Mouse (Mus musculus): ENCODE measurements around the gene Tcp1. TPM values are rescaled to one million over a fixed set of nuclear protein-coding genes. Genes with fewer than 3 reads are reported as not detected.
"Not testable (repeated sequence)": the region's sequence is repeated elsewhere in the genome, so short reads cannot be mapped to it uniquely, and the experiment has no call there.

Gene Tcp1
- total RNA-seq, 1 experiment from 2014 or later = 436 TPM

DNA sequence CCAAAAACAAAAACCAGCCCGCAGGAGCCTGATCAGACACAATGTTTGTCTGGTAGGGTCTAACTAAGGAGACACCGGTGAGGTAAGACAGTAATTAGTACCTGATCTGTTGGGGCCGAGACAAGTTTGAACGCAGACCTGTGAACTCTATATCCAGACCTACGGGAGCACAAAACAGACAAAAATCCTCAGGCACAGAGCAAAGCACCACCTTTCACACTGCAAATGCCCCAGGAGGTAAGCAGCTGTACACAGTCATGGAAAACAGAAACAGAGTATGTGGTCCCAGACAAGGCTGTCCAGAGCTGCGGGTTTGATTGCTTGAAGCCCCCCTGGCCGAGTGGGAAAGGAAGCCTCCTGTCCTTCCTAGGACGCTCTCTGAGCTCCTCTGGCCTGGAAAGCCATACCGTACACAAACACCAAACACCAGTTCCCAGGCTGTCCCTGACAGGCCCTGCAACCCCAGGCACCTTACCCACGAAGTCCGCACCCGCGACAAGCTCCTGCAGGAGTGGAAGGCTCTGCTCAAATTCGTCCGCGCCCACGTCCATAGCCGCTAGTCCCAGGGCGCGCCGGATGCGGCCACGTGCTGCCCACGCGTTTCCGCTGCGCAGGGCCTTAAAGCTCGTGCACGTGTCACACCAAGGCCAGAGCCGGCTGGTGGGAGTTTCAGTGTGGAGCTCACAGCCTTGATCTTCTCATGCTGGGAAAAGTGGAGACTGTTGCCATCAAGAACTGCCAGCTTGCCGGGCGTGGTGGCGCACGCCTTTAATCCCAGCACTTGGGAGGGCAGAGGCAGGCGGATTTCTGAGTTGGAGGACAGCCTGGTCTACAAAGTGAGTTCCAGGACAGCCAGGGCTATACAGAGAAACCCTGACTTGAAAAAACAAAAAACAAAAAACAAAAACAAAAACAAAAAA, 5.9 kb upstream of the Tcp1 start, which contains the start of gene Pnldc1:
Gene Pnldc1, minus strand, starts transcription at position 870 of the 920 bp plus-strand sequence.
- no peak for ATAC-seq (replicated peaks; ENCODE audit: insufficient number of reproducible peaks, low FRiP score, low TSS enrichment, poor library complexity, severe bottlenecking)

DNA sequence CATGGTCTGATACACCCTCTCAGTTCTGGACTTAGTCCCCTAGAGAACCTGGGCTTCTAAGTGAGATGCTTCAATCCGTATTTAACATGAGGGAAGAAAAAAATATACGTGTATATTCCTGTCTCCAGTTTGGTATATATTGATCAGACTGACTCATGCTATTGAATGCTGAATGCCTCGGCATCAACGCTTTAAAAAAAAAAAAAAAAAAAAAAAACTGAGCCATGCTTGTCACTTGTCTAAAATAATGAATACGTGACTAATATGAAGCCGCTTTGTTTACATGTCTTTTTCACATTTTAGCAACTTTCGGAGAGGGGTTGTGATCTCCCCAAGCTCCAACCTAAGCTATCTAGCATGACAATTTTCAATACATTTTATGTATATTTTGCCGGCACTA, 5.1 kb upstream of the Tcp1 start:
- no peak for ATAC-seq (replicated peaks; ENCODE audit: insufficient number of reproducible peaks, low FRiP score, low TSS enrichment, poor library complexity, severe bottlenecking)

DNA sequence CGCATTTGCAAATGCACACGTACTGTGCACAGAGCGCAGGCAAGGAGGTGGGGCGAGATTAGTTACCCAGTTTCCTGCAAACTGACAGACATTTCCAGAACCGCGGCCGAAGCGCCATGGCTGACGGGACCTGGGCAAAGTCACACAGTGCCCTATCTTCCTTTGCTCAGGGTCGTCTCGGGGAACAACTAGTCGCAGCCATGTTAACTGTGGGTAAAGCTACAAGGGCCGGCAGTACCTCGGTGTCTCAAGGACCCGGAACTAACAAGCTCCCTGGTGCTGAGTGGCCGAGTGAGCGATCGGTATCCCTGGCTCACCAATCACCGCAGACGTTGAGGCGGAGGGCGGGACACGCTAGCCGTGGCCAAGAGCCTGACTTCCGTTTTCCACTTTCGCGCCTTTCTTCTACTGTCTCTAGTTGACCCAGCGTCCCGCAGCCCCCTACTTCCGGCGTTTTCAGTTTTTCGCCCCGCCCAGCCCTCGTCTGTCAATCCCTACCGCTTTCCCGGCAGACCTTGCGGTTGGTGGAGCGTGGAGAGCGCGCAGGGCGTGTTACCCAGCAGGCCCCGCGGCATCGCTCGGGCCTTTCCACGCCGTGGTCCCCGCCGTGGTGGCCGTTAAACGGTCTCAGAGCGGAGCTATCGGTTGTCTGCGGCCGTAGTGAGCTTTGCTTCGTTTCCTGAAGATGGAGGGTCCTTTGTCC, 531 bp downstream of the Tcp1 start, which contains the start of gene Mrpl18:
Gene Mrpl18, minus strand, starts transcription at position 465 of the 703 bp plus-strand sequence.
- ATAC-seq (replicated peaks; ENCODE audit: insufficient number of reproducible peaks, low FRiP score, low TSS enrichment, poor library complexity, severe bottlenecking) = peak; percentile 98

DNA sequence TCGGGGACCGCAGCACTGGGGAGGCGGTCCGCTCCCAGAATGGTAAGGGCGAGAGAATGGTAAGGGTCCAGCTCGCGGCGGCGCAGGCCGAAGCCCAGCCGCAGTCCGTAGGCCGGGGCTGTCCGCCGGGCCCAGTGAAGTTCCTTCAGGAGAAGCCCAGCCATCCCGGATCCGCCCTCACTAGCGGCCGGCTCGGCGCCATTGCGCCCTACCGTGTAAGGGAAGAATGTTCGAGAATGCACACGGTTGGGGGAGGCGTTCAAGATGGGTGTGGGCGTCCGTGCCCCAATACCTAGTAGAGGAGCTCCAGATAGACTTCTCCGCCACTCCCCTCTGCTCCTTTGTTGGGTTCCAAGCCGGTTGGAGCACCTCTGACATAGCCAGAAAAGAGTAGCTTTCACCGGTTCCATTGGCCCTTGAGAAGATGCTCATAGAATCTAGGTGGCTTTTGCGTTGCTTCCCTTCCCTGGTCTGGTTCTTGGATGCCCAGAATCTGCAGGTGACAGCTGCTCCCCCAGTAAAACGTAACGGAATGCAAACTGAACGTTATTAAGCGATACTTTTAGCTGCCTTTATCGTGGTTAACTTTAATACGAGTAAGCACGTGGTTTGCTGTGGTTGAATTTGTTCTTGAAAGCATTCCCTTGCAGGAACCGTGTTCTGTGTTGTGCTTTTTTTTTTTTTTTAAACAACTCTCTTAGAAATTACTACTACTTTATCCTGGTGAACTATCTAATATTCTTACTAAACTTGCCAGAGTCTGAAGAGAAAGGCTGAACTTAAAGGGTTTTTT, 1.3 kb downstream of the Tcp1 start:
- peak; percentile 20; the same call in 1 of the 2 replicates for ATAC-seq (replicated peaks; ENCODE audit: insufficient number of reproducible peaks, low FRiP score, low TSS enrichment, poor library complexity, severe bottlenecking)

DNA sequence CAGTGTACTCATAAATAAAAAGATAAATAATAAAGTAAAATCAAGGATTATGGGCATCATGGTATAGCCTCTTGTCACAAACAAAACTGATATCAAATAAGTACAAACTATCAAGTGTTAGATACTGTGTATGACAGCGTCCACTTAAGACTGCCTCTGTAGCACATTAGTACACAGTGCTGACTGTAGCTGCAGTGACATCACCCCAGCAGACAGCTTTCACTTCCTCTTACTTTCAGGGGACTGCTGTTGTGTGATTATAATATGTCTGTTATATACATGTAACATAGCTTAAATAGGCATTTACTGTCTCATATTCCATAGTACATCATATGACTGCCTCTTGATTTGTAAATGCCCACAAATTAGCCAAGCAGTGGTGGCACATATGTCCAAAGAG, 5.6 kb downstream of the Tcp1 start:
- peak; percentile 58 for ATAC-seq (replicated peaks; ENCODE audit: insufficient number of reproducible peaks, low FRiP score, low TSS enrichment, poor library complexity, severe bottlenecking)

DNA sequence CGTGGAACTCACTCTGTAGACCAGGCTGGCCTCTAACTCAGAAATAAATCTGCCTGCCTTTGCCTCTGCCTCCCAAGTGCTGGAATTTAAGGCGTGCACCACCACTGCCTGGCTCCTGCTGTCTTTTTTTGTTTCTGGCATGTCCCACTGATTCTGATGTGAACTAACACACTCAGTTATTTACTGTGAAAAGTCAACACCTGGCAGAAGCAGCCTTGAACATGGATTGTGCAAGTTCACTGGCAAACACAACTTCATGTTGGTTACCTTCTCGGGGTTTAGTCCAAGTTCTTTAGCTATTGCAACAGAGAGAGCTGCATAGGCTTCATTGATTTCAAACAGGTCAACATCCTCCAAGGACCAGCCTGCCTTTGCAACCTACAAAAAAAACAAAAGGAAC, 9.5 kb downstream of the Tcp1 start:
- ATAC-seq (replicated peaks; ENCODE audit: insufficient number of reproducible peaks, low FRiP score, low TSS enrichment, poor library complexity, severe bottlenecking) = no peak

DNA sequence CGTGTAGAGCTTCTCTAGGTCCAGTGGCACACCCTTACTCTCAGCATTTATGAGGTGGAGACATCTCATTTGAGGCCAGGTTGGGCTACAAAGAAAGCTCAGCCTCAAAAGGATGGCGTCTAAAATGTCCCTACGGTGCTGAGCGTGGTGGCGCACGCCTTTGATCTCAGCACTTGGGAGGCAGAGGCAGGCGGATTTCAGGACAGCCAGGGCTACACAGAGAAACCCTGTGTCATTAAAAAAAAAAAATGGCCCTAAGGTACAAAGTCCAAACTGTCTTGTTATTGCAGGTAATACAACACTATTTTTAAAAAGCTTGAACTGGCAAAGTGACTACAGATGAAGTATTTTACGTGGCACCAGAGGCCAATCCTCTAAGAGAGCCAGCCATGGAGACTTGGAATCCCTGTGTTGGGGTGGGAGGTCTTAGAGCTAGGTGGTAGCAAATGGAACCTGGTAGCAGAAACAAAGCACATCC, 10.2 kb downstream of the Tcp1 start:
- ATAC-seq (replicated peaks; ENCODE audit: insufficient number of reproducible peaks, low FRiP score, low TSS enrichment, poor library complexity, severe bottlenecking) = no peak

DNA sequence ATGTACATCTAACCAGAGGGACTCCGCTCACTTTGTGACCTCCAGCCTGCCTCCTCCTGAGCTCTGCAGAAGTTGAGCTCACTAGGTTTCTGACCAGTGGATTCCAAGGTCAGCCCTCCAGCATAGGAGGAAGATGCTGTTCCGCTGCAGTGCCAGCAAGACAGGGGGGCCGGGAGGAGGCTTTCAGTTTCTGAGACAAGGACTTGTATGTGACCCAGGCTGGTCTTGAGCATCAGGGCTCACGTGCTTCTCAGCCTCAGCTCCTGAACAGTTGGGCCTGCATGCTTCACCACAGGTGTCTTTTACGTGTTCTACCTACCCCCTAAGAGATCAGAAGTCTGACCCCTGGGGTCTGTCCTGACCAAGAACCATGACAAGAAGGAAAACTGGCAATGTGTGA, 16.1 kb downstream of the Tcp1 start:
- ATAC-seq (replicated peaks; ENCODE audit: insufficient number of reproducible peaks, low FRiP score, low TSS enrichment, poor library complexity, severe bottlenecking) = not testable (repeated sequence)

DNA sequence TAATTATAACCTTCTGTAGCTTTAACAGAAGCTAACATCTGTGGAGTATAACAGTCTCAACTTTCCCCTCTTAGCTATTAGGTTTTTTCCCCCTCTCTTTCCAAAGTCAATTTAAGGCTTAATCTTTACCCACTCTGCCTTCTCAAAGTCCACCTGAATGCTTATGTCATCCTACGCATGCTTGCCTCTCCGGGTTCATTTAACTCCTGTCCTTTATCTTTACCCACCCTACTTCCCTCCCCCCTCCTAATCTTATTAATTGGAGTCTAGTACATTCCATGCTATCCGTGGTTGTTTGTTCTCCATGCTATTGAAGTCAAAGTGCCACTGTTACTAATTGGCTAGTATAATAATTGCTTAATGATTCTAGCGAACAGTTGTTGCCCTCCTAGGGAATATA, 20.2 kb downstream of the Tcp1 start:
- ATAC-seq (replicated peaks; ENCODE audit: insufficient number of reproducible peaks, low FRiP score, low TSS enrichment, poor library complexity, severe bottlenecking) = no peak

DNA sequence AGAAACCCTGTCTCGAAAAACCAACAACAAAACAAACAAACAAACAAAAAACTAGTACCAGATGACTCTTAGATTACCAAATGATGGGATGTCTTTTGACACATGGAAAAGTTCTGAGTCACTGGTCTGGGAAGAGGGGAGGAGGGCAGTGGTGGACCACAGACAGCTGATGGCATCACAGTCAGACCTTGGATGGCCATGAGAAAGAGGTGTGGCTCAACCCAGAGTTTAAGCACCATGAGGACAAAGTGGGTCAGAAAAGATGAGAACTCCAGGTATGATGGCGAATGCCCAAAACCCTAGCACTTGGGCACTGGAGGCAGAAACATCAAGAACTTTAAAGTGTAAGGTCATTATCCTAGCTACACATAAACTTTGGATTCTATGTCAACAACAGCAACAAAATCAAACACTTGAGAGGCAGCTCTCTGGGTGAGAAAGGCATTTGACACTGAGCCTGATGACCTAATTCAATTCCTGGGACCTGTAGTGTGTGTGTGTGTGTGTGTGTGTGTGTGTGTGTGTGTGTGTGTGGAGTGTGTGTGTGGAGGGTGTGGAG, 22.0 kb downstream of the Tcp1 start:
- no peak for ATAC-seq (replicated peaks; ENCODE audit: insufficient number of reproducible peaks, low FRiP score, low TSS enrichment, poor library complexity, severe bottlenecking)

DNA sequence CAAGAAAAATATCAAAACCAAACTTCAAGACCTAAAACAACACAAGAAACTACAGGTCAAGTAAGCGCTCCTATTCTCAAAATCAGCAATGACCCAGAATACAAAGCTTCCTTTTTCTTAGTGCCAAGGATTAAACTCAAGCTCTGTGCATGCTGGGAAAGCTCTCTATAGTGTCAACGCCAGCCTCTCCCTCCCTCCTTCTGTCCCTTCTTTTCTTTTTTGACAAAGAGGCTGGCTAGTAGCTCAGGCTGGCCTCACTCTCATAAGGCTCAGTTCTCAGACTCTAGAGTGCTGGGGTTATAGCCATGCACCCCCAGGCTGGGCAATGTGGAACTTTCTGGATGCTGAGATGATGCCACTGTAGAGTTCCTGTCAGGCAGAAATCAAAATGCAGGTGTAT, 22.6 kb downstream of the Tcp1 start:
- ATAC-seq (replicated peaks; ENCODE audit: insufficient number of reproducible peaks, low FRiP score, low TSS enrichment, poor library complexity, severe bottlenecking) = no peak

DNA sequence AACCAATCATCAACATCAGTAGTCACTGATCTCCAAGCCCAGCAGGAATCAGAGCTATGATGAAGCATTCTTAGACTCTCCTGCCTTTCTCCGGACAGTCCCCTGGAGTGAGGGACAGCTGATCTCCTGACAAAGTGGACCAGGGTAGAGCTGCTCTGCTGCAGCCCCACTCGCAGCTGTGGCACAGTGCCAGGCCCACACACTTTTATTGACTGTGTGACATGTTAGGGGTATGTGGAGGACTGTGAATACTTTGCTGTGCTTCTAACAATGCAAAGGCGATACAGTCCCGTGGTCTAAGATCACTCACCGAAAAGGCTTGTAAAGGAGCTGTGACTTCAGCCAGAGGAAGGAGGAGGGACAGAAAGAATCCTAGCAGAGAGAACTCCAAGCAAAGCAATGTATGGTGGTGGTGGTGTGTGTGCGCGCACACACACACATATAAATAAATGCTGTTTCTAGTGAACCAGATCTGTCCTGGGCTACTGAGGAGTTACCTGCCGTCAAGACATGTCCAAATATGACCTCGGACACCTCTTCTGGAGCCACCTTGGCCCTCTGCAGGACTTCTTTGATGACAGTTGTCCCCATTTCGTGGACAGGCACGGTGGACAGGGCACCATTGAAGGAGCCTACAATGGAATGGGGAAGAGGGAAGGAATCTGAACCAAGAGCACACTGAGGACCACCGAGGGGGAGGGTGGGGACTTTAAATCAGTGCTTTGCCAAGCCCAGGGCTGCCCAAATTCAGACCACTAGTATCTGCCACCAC, 24.1 kb downstream of the Tcp1 start:
- peak; percentile 40; the same call in 1 of the 2 replicates for ATAC-seq (replicated peaks; ENCODE audit: insufficient number of reproducible peaks, low FRiP score, low TSS enrichment, poor library complexity, severe bottlenecking)

DNA sequence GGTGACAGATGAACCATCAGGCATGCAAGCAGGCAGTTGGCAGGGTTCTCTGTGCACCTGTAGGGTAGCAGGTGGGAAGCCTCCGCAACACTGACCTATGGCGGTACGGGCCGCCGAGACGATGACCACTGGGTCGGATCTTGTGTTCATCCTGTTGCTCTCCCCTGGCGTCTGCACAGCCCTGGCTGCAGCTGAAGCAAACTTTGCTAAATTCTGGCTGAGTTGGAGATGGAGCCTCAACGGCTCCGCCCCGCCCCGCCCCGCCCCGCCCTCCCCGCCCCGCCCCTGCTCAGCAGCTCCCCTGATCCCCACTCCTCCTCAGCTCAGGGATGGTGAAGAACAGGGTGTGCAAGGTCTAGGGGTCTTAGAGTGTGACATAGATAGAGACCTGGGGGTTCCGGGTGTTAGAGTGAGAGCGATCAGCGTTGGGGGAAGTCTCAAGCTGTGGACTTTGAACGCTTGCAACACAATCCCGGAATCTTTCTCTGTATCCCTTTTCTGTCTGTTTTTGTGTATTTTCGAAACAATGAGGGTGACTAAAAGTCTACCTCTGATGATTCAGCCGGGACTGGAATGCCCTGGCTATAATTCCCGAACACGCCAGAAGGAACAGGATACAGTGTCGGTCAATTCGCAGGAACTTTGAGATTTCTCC, 24.8 kb downstream of the Tcp1 start, which contains the start of gene Acat3:
Gene Acat3, minus strand, starts transcription at position 450 of the 655 bp plus-strand sequence.
- 0 out of 2 replicates have a peak, but pooled peaks have one; percentile 16 for ATAC-seq (replicated peaks; ENCODE audit: insufficient number of reproducible peaks, low FRiP score, low TSS enrichment, poor library complexity, severe bottlenecking)

DNA sequence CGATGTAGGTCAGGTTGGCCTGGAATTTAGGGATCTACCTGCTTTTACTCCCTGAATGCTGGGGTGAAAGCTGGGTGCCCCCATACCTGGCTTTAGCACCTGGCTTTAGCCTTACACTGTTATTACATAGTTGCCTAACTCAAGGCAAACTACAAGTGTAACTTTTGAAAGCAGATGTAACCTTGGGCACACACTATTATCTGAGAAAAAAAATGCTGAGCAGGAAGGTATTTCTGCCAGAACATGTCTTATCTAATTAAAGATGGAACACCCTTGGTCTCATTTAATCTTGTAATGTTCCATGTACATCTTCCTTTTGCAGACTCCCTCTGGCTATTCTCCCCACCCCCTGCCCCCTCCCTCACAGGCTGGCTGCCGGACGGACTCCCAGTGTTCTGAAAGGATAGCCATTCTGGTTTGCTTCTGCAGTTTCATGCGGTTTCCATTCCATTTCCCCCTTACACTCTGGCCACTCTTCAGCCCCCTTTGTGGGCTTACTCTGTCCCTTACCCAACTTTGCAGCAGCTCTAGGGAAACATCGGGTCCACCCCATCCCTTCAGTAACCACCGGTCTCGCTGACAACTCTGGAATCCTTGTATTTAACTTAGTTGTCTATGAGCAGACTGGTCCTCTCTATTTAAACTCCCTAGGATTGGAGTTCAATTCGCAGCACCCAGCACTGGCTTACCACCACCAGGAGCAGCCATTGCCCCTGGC, 26.2 kb downstream of the Tcp1 start:
- no peak for ATAC-seq (replicated peaks; ENCODE audit: insufficient number of reproducible peaks, low FRiP score, low TSS enrichment, poor library complexity, severe bottlenecking)

DNA sequence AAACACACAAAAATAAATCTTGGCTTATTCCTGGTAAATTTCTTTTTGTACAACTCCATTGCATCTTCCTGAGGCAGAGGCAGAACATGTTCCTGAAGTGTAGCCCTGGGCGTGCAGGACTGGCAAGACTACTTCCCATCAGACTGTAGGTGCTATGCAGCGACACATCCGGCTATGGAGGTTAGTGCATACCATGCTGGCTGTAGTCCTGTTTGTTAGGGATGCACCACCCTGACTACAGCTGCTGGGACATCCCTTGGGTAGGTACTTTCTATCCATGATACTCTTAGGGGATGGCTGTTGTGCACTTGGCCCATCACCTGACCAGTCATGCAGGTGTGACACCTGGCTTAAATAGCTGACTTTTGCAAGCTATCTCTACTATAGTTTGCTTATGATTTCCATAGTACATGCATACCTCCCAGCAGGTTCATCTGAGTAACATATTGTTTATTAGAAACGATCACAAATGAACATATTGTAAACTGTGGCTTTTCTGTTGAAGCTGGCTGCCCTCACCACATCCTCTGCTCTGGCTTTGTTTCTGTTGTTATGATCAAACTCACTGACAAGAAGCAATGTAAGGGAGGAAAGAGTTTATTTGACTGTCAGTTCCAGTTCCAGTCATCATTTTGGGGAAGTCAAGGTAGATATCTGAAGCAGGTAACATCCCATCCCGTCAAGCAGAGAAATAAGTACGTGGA, 27.1 kb downstream of the Tcp1 start:
- ATAC-seq (replicated peaks; ENCODE audit: insufficient number of reproducible peaks, low FRiP score, low TSS enrichment, poor library complexity, severe bottlenecking) = no peak

DNA sequence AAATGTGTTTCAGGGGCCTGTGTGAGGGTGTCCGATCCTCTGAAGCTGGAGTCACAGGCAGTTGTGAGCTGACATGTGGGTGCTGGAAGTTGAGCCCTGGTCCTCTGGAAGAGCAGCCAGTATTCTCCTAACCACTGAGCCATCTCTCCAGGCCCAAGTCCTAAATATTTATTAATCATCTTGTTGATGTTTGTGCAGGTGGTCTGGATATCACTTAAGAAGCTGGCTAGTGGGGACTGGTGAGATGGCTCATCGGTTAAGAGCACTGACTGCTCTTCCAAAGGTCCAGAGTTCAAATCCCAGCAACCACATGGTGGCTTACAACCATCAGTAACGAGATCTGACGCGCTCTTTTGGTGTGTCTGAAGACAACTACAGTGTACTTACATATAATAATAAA, 34.2 kb downstream of the Tcp1 start:
- ATAC-seq (replicated peaks; ENCODE audit: insufficient number of reproducible peaks, low FRiP score, low TSS enrichment, poor library complexity, severe bottlenecking) = no peak
